Comparison of ENCODE assay signal across 9 mouse cellular contexts in the genomic region with DNA sequence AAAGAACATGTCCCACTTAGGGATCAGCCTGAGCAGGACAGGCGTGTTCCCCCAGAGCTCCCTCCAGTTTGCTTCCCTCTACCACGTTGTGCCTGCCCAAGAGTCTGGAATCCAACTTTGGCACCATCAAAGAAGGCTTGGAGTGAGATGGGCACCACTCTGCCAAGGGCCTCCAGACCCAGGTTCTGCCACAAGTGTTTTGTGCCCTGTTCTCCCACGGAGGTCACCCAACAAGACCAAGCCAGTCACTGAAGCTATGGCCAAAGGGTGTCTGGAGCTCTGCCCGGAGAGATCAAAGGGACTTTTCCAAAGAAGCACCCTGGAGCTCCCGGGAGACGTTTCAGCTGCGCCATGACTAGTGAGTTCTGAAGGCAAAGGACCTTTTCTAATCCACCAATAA. TPM values are rescaled to one million over a fixed set of nuclear protein-coding genes. Genes with fewer than 3 reads are reported as not detected.
A peak's percentile ranks its signal among the peaks of the same experiment; 100 is the strongest.
DNase-seq lines count a peak whose midpoint lies in the region; ATAC-seq lines count a peak whose summit lies in the region.
"Had no signal": no experiment of that assay in that cellular context is flagged by ENCODE, and none has a peak within 500 bp of the region (broad histone marks: within the 10 kb centered on the region; RNA-seq: fewer than 3 reads in every experiment).

No protein-coding gene starts in this region.

- no peaks in the 10 kb centered on the region for H3K4me1 ChIP-seq in kidney, embryonic 14.5 days (ENCODE audit: control insufficient read depth, insufficient read depth, low read length)

- H3K4me3 ChIP-seq in kidney, embryonic 14.5 days (ENCODE audit: low read length): no peak overlapping the region
- H3K4me3 ChIP-seq: limb, embryonic 13.5 days had no signal

- no peak overlapping the region for H3K9ac ChIP-seq in kidney, embryonic 14.5 days (ENCODE audit: low read depth, low read length)
- H3K9ac ChIP-seq: limb, embryonic 13.5 days had no signal

- H3K27ac ChIP-seq in kidney, embryonic 14.5 days (ENCODE audit: low read depth, low read length): no peak overlapping the region; the same call in 1 of the 2 replicates
- H3K27ac ChIP-seq: limb, embryonic 13.5 days had no signal

- ATAC-seq in kidney, embryonic 14.5 days (ENCODE audit: low FRiP score, low TSS enrichment): no peak
- ATAC-seq in CD4-positive, CD25-positive, alpha-beta regulatory T cell, adult 4 months: no peak

- peak; percentile 66 for DNase-seq in kidney, adult 11 months
- DNase-seq in brain, adult 2 months (ENCODE audit: low read depth, low spot score): peak; percentile 30
- DNase-seq in gastrocnemius, postnatal 25 days: peak; percentile 54
- DNase-seq in lung, postnatal 14 days: peak; percentile 21
- DNase-seq in thymus, postnatal 14 days: no peak
- no peak for DNase-seq in thymus, postnatal 0 days (ENCODE audit: low spot score)

- no peaks in the 10 kb centered on the region for H3K27me3 ChIP-seq in kidney, embryonic 14.5 days (ENCODE audit: control insufficient read depth, insufficient read depth, low read length)

- 79% methylated on average over 7 of the region's 7 CpGs for WGBS in kidney, embryonic 14.5 days

- H3K9me3 ChIP-seq in kidney, embryonic 14.5 days (ENCODE audit: control insufficient read depth, low read length): no peaks in the 10 kb centered on the region
- H3K9me3 ChIP-seq: limb, embryonic 13.5 days had no signal

- H3K36me3 ChIP-seq in kidney, embryonic 14.5 days (ENCODE audit: control insufficient read depth, insufficient read depth, low read length): no peaks in the 10 kb centered on the region
- H3K36me3 ChIP-seq: limb, embryonic 13.5 days had no signal

- H3K4me2 ChIP-seq in kidney, embryonic 14.5 days (replicated peaks; ENCODE audit: low read depth, low read length): no peak overlapping the region
- H3K4me2 ChIP-seq: limb, embryonic 13.5 days had no signal

RNA-seq across cellular contexts. Expression of a gene that starts 42.6 kb away (rescaled TPM):
- 34.9 and 63.2 TPM in 2 replicates for polyA plus RNA-seq in kidney, embryonic 14.5 days (2014; fragmentation: Nextera tagmentation; extraction: Ambion mirVana)
- 10 to 100 TPM; 25.4 to 27.0 TPM for total RNA-seq in gastrocnemius, postnatal 25 days (2021)
- polyA plus RNA-seq in CD4-positive, CD25-positive, alpha-beta regulatory T cell, adult 4 months (2017; shearing (Covaris generic)): 100 to 1,000 TPM in 1 of 2 experiments, 10 to 100 TPM in 1; 83.2 to 105 TPM
- polyA plus RNA-seq in thymus, postnatal 0 days (2015; fragmentation: Nextera tagmentation; extraction: Ambion mirVana): 62.9 and 79.3 TPM in 2 replicates

Comparison
In these comparisons a context has a peak if more than half of its experiments do, and no peak if none do; other contexts are left out.
1. DNase-seq: peak in kidney, adult 11 months (single experiment), brain, adult 2 months (single experiment), gastrocnemius, postnatal 25 days (single experiment) and lung, postnatal 14 days (single experiment); none in thymus, postnatal 14 days (single experiment) and thymus, postnatal 0 days (single experiment).